Mouse (Mus musculus): Measurements from ENCODE around the gene Phf6. TPM values are rescaled to one million over a fixed set of nuclear protein-coding genes. Genes with fewer than 3 reads are reported as not detected.
A peak's percentile ranks its signal among the peaks of the same experiment; 100 is the strongest.

Gene Phf6
- polyA plus RNA-seq, 1 experiment from 2014 or later: 11.0 TPM

DNA sequence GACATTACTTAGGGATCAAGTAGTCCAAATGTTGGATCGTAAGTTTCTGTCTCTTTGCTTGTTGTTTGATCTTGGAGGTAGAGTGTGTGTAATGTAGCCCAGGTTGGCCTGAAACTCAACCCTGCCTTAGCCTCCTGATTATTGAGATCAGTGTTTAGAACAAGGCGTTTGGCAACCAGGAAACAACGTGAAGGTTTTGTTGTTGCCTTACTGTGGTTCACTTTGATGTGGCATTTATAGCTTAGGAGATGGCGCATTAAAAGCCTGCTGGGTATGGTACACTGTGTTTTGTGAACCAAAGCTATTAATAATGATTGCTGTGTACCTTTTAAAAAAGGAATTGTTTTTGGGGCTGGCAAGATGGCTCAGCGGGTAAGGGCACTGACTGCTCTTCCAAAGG is 18.1 kb downstream of the Phf6 start:
- H3K4me3 ChIP-seq (replicated peaks): no peak overlapping the region
- H3K9ac ChIP-seq: no peak overlapping the region
- no peaks in the 10 kb centered on the region for H3K9me3 ChIP-seq (replicated peaks)
- ATAC-seq (ENCODE audit: low read depth): no peak
- no peaks in the 10 kb centered on the region for H3K27me3 ChIP-seq
- H3K4me1 ChIP-seq (replicated peaks): no peaks in the 10 kb centered on the region
- 79% methylated on average over 5 of the region's 5 CpGs for WGBS (ENCODE audit: insufficient replicate concordance)
- no peak overlapping the region for H3K27ac ChIP-seq
- no peaks in the 10 kb centered on the region for H3K36me3 ChIP-seq
- H3K4me2 ChIP-seq: no peak overlapping the region
- no peak for DNase-seq

DNA sequence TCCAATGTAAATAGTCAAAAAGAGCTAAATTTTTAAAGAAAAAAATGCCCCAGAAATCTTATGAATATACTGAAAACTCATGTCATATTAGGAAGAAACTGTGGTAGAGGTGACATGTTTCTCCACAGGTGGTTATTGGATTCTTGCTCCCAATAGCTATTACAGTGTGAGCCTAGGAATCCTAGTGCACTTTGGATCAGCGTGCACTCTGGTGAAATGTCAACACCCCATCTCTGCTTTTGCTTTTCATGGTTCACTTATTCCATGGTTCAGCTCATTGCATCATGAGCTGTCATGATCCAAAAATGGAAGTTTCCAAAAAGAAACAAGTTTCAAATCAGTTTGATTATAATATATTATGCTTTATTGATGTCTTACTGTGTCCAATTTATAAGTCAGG is 20.1 kb downstream of the Phf6 start:
- ATAC-seq (ENCODE audit: low read depth): no peak
- 82% methylated on average over 1 of the region's 1 CpGs for WGBS (ENCODE audit: insufficient replicate concordance)
- no peak for DNase-seq

DNA sequence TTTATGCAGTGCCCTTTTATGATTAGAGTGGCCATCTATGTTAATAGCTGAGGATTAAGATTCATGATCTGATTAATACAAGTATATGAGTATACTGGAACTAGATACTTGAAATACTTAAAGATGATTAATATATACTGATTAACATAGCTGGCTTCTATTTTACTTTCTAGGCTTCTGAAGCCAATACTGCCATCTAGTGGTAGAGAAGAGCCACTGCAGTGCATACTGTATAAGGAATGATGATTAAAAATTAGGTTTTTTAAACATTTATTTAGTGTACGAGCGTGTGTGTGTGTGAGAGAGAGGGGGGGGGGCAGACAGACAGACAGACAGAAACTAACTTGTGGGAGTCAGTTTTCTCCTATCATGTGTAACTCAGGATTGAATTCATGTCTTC is 22.4 kb downstream of the Phf6 start:
- no peak for ATAC-seq (ENCODE audit: low read depth)
- Histone ChIP-seq H3K27me3 (no peaks in the 10 kb centered on the region), H3K9me3 (replicated peaks) (no peaks in the 10 kb centered on the region), H3K4me2 (no peak overlapping the region), H3K4me1 (replicated peaks) (no peaks in the 10 kb centered on the region), H3K4me3 (replicated peaks) (no peak overlapping the region), H3K36me3 (no peaks in the 10 kb centered on the region), H3K27ac (no peak overlapping the region), H3K9ac (no peak overlapping the region)
- DNase-seq: no peak
- WGBS (ENCODE audit: insufficient replicate concordance): 40% methylated on average over 2 of the region's 2 CpGs

More for the DNA sequence above, 20.1 kb downstream of the Phf6 start:
- Histone ChIP-seq H3K9me3 (replicated peaks) (no peaks in the 10 kb centered on the region), H3K9ac (no peak overlapping the region), H3K27me3 (no peaks in the 10 kb centered on the region), H3K4me1 (replicated peaks) (no peaks in the 10 kb centered on the region), H3K4me3 (replicated peaks) (no peak overlapping the region), H3K36me3 (no peaks in the 10 kb centered on the region), H3K27ac (no peak overlapping the region), H3K4me2 (no peak overlapping the region)

DNA sequence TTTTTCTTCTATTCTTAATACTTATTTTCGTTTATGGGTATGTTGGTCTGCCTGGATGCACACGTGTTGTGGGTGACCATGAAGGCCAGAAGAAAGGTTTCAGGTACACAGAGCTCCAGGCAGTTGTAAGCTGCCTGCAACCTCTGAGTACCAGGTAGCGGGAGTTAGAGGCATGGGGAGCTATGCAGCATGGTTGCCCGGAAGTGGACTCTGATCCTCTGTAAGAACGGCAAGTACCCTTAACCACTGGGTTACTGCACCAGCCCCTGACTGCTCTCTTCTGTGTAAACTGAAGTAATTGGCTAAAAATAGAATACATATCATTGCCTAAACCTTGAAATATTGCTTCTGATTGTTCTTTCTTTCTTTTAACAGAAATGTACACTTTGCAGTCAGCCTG is 33.4 kb downstream of the Phf6 start:
- no peak overlapping the region for H3K9ac ChIP-seq
- no peaks in the 10 kb centered on the region for H3K4me1 ChIP-seq (replicated peaks)
- H3K36me3 ChIP-seq: peaks cover 24% of the 10 kb centered on the region
- H3K27ac ChIP-seq: no peak overlapping the region
- no peak overlapping the region for H3K4me2 ChIP-seq
- DNase-seq: no peak
- H3K27me3 ChIP-seq: no peaks in the 10 kb centered on the region
- H3K9me3 ChIP-seq (replicated peaks): no peaks in the 10 kb centered on the region
- H3K4me3 ChIP-seq (replicated peaks): no peak overlapping the region
- no peak for ATAC-seq (ENCODE audit: low read depth)
- WGBS (ENCODE audit: insufficient replicate concordance): 75% methylated on average over 5 of the region's 5 CpGs

DNA sequence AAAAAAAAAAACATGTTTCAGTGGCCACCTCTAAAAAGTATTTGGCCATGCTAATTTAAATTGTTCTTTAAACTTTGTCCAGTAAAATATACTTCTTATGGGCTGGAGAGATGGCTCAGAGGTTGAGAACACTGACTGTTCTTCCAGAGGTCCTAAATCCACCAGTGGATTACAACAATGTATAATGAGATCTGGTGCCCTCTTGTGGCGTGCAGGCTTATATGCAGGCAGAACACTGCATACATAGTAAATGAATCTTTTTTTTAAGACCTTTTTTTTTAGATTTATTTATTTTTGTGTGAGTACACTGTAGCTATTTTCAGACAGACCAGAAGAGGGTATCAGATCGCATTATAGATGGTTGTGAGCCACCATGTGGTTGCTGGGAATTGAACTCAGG is 37.6 kb downstream of the Phf6 start:
- Histone ChIP-seq H3K9me3 (replicated peaks) (no peaks in the 10 kb centered on the region), H3K27me3 (no peaks in the 10 kb centered on the region), H3K4me3 (replicated peaks) (no peak overlapping the region), H3K27ac (no peak overlapping the region), H3K9ac (no peak overlapping the region), H3K36me3 (peaks cover 18% of the 10 kb centered on the region), H3K4me2 (no peak overlapping the region), H3K4me1 (replicated peaks) (no peaks in the 10 kb centered on the region)
- WGBS (ENCODE audit: insufficient replicate concordance): 48% methylated on average over 2 of the region's 2 CpGs
- DNase-seq (no peak), ATAC-seq (ENCODE audit: low read depth) (no peak)

DNA sequence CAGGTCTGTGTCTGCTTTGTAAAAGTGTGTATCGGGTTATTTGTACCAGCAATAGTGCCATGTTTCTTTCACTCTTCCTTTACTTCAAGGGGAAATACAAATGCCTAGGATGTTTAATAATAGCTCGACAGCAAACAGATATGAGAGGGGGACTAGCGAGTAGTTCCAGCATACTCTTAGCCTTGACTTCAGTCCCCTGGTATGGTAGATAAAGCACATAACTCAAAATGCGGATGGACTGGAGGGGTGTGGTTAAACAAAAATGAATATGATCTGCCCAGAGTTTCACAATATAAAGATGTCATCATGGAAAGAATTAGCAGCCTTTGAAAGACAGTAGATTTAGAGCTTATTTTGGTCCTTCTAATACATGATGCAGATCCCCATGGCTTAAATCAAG is 44.9 kb downstream of the Phf6 start:
- peaks cover 3% of the 10 kb centered on the region; the same call in 1 of the 2 replicates for H3K36me3 ChIP-seq
- H3K9me3 ChIP-seq (replicated peaks): no peaks in the 10 kb centered on the region
- no peak overlapping the region for H3K4me2 ChIP-seq
- H3K4me1 ChIP-seq (replicated peaks): peaks cover 17% of the 10 kb centered on the region
- H3K9ac ChIP-seq: no peak overlapping the region
- DNase-seq (no peak), ATAC-seq (ENCODE audit: low read depth) (no peak)
- no peak overlapping the region for H3K27ac ChIP-seq
- no peaks in the 10 kb centered on the region for H3K27me3 ChIP-seq
- no peak overlapping the region for H3K4me3 ChIP-seq (replicated peaks)
- WGBS (ENCODE audit: insufficient replicate concordance): 47% methylated on average over 4 of the region's 4 CpGs

DNA sequence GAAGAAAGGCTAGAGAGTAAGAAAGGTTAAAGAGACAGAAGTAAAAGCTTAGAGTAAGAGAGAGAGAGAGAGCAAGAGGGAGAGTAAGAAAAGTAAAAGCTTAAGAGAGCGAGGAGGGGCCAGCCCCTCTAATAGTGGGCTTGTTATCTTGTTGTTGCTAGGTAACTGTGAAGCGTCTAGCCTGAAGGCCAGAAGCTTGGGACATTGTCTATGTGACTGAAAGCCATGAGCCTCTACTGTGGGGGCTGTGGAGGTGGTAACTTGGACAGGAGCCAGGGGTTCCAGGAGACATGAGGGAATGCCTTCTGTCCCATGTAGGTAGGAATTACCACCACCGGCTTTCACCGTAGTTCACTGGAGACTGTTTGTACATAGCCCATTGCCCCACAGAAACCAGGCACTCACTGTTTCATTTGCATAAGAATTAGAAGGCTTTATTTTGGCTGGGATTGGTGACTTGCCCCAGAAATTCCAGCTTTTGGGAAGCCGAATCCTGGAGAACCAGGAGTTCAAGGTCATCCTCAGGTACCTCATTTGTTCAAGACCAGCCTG is 49.6 kb downstream of the Phf6 start:
- Histone ChIP-seq H3K27ac (no peak overlapping the region), H3K9me3 (replicated peaks) (no peaks in the 10 kb centered on the region), H3K4me2 (no peak overlapping the region), H3K36me3 (no peaks in the 10 kb centered on the region), H3K4me1 (replicated peaks) (peaks cover 28% of the 10 kb centered on the region), H3K27me3 (no peaks in the 10 kb centered on the region), H3K9ac (no peak overlapping the region), H3K4me3 (replicated peaks) (no peak overlapping the region)
- WGBS (ENCODE audit: insufficient replicate concordance): 60% methylated on average over 5 of the region's 5 CpGs
- no peak for ATAC-seq (ENCODE audit: low read depth)
- DNase-seq: no peak

DNA sequence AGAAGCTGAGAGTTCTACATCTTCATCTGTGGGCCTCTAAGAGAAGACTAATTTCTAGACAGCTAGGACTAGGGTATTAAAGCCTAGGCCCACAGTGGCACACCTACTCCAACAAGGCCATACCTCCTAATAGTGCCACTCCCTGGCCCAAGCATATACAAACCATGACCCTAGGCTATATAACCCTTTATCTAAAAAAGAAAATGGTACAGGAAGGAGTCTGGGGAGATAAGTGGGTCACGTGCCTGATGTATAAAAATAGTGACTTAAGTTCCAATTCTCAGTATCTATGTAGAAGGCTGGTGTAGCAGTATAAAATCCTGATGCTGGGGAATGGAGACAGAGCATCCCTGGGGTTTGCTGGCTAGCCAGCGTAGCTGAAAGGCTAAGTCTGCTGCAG is 53.1 kb downstream of the Phf6 start:
- H3K9me3 ChIP-seq (replicated peaks): no peaks in the 10 kb centered on the region
- no peaks in the 10 kb centered on the region for H3K27me3 ChIP-seq
- ATAC-seq (ENCODE audit: low read depth) (peak; percentile 70), DNase-seq (no peak)
- peaks cover 25% of the 10 kb centered on the region for H3K4me1 ChIP-seq (replicated peaks)
- no peak overlapping the region for H3K9ac ChIP-seq
- no peak overlapping the region for H3K27ac ChIP-seq
- H3K4me2 ChIP-seq: no peak overlapping the region
- no peaks in the 10 kb centered on the region for H3K36me3 ChIP-seq
- WGBS (ENCODE audit: insufficient replicate concordance): 51% methylated on average over 2 of the region's 2 CpGs
- H3K4me3 ChIP-seq (replicated peaks): no peak overlapping the region

DNA sequence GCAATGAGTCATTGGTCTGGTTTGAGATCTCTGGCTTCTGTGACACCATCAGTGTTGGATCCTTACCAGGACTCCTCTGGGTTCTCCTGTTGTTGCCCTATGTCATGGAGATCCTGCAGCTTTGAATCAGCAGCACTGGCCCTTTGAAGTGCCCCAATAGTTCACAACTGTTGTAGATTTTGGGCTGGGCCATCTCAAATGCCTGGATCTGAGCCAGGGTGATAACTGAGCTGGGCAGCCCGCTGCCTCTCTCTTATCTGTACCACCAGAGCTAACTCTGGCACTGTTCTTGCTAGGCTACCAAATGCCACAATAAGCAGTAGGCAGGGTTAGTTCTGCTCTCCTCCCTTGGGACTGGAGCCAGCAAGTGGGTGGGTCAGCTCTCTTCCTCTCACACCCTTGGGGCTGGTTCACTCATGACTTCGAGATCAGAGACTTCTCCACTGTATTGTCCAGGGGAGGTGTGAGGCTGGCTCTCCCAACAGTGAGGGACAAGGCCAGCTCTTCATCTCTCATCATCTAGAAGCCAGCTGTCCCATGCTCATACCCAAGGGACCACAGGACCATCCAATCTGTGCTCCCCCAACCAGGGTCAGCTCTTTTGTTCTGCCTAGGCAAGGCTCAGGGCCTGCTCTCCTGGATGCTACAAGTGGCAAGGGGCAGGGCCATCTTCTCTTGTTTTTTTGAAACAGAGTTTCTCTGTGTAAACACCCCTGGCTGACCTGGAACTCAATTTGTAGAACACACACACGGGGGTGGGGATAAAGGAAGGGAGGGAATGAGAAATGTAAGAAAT is 59.3 kb downstream of the Phf6 start:
- no peaks in the 10 kb centered on the region for H3K27me3 ChIP-seq
- peak; percentile 73 for DNase-seq
- H3K4me2 ChIP-seq: peak overlapping the region; percentile 55
- H3K27ac ChIP-seq: peak overlapping the region; percentile 94
- WGBS (ENCODE audit: insufficient replicate concordance): 23% methylated on average over 3 of the region's 3 CpGs
- peak overlapping the region; percentile 39 for H3K4me3 ChIP-seq (replicated peaks)
- H3K9me3 ChIP-seq (replicated peaks): no peaks in the 10 kb centered on the region
- H3K9ac ChIP-seq: peak overlapping the region; percentile 54
- peaks cover 52% of the 10 kb centered on the region for H3K4me1 ChIP-seq (replicated peaks)
- peak; percentile 99 for ATAC-seq (ENCODE audit: low read depth)
- H3K36me3 ChIP-seq: no peaks in the 10 kb centered on the region

DNA sequence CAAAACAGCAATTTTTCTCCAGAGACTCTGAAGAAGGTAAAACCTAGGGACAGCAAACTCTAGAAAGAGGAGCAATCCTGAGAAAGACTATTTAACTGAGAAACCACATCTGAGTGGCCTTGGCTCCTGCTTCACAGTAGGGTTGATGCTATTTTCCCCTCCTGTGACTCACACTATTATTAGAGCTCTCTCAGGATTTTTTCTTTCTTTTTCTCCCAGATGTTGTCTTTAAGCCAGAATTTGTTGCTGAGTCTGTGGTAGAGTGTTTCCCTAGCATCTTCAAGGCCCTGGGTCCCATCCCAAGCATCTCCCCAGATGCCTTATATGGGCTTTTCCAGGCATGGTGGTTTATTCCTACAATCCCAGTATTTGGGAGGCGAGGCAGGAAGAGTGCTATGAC is 60.1 kb downstream of the Phf6 start:
- Histone ChIP-seq H3K4me1 (replicated peaks) (peaks cover 57% of the 10 kb centered on the region), H3K9me3 (replicated peaks) (no peaks in the 10 kb centered on the region), H3K4me3 (replicated peaks) (no peak overlapping the region), H3K27ac (peak overlapping the region; percentile 94), H3K9ac (no peak overlapping the region), H3K27me3 (no peaks in the 10 kb centered on the region), H3K36me3 (no peaks in the 10 kb centered on the region), H3K4me2 (no peak overlapping the region)
- WGBS (ENCODE audit: insufficient replicate concordance): 46% methylated on average over 1 of the region's 1 CpGs
- ATAC-seq (ENCODE audit: low read depth) (no peak), DNase-seq (no peak)

DNA sequence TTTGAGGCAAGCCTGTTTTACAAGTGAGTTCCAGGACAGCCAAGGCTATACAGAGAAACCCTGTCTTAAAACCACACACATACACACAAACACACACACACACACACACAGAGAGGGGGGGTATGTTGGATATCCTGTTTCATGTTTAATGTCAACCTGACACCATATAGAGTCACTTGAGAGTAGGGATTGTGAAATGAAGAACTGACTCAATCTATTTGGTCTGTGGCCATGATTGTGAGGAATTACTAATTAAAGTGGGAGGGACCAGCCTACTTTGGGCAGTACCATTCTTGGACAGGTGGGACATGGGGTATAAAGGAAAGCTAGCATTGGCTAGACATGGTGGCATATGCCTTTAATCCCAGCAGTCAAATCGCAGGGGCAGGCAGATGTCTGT is 60.6 kb downstream of the Phf6 start:
- Histone ChIP-seq H3K27ac (peak overlapping the region; percentile 94), H3K27me3 (no peaks in the 10 kb centered on the region), H3K4me2 (no peak overlapping the region), H3K4me3 (replicated peaks) (no peak overlapping the region), H3K36me3 (no peaks in the 10 kb centered on the region), H3K9ac (no peak overlapping the region), H3K9me3 (replicated peaks) (no peaks in the 10 kb centered on the region), H3K4me1 (replicated peaks) (peaks cover 57% of the 10 kb centered on the region)
- no peak for DNase-seq
- no peak for ATAC-seq (ENCODE audit: low read depth)
- 91% methylated on average over 1 of the region's 1 CpGs for WGBS (ENCODE audit: insufficient replicate concordance)

DNA sequence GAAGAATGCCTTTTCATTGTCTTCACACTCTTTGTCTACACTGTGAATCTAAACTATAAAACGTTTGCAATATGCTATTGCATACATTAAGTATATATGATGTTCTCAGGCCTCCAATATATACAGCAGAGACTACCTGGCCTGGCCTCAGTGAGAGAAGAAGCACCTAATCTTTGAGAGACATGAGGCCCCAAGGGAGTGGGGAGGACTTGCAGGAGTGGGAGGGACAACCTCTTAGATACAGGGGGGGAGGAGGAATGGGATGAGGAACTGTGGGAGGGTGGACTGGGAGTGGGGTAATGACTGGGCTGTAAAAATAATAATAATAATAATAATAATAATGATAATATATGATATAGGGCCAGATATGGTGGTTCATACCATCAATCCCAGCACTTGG is 66.5 kb downstream of the Phf6 start:
- 6% methylated on average over 1 of the region's 1 CpGs for WGBS (ENCODE audit: insufficient replicate concordance)
- H3K4me2 ChIP-seq: no peak overlapping the region
- H3K9ac ChIP-seq: no peak overlapping the region
- H3K9me3 ChIP-seq (replicated peaks): no peaks in the 10 kb centered on the region
- H3K4me1 ChIP-seq (replicated peaks): peaks cover 41% of the 10 kb centered on the region
- ATAC-seq (ENCODE audit: low read depth) (peak; percentile 77), DNase-seq (no peak)
- no peaks in the 10 kb centered on the region for H3K27me3 ChIP-seq
- no peaks in the 10 kb centered on the region for H3K36me3 ChIP-seq
- no peak overlapping the region for H3K4me3 ChIP-seq (replicated peaks)
- H3K27ac ChIP-seq: no peak overlapping the region
